11 mouse cellular contexts compared by ENCODE assay signal in the genomic region with DNA sequence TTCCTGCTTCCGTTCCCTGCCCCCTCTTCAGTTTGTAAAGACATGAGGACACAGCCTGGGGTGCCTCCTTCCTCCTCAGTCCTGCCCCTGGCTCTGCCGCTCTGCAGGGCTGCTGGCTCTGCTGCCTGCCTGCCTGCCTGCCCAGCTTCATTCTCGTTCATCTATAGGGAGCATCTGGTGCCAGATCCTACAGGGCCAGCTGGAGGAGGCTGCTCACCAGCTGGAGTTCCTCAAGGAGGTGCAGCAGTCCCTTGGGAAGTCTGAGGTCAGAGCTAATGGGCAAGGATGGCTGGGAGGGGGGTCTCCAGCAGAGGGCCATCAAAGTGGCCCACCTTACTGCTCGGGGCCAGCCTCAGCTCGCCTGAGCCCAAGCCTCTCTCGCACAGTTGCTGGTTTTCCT. TPM values are rescaled to one million over a fixed set of nuclear protein-coding genes. Genes with fewer than 3 reads are reported as not detected.
DNase-seq lines count a peak whose midpoint lies in the region; ATAC-seq and TF ChIP-seq lines count a peak whose summit lies in the region.
"Had no signal": no experiment of that assay in that cellular context is flagged by ENCODE, and none has a peak within 500 bp of the region (broad histone marks: within the 10 kb centered on the region; RNA-seq: fewer than 3 reads in every experiment).

No protein-coding gene starts in this region.

- peak overlapping the region; percentile 1; the same call in 1 of the 2 replicates for H3K4me2 ChIP-seq in lung, embryonic 14.5 days
- H3K4me2 ChIP-seq in hindbrain, postnatal 0 days (ENCODE audit: low read depth, low read length) = no peak overlapping the region
- H3K4me2 ChIP-seq: heart, embryonic 13.5 days had no signal

- H3K4me3 ChIP-seq in lung, embryonic 14.5 days (ENCODE audit: low read depth, low read length) = no peak overlapping the region
- no peak overlapping the region for H3K4me3 ChIP-seq in hindbrain, postnatal 0 days (ENCODE audit: low read length)
- no peak overlapping the region for H3K4me3 ChIP-seq in gastrocnemius, adult 2 months
- H3K4me3 ChIP-seq: heart, embryonic 13.5 days; myocyte had no signal

- H3K9me3 ChIP-seq in lung, embryonic 14.5 days (ENCODE audit: low read depth, low read length) = no peaks in the 10 kb centered on the region
- no peaks in the 10 kb centered on the region for H3K9me3 ChIP-seq in hindbrain, postnatal 0 days (ENCODE audit: low read length)
- H3K9me3 ChIP-seq: heart, embryonic 13.5 days had no signal

- TF ChIP-seq CTCF in lung, embryonic 14.5 days (IDR thresholded peaks at IDR 0.05; ENCODE audit: low read depth) = no peak
- no peak for TF ChIP-seq CTCF in hindbrain, postnatal 0 days (IDR thresholded peaks at IDR 0.05; ENCODE audit: low read depth)
- TF ChIP-seq CTCF in gastrocnemius, adult 2 months (IDR thresholded peaks at IDR 0.05) = no peak

- intact Hi-C loops in heart, postnatal 36 days (cut with DNase I) = no loop called here
- intact Hi-C loops in gastrocnemius, adult 2 months (cut with DNase I) = no loop called here

- peak; percentile 46 for DNase-seq in heart, postnatal 4 days
- no peak for DNase-seq in heart, postnatal 36 days
- peak; percentile 67 for DNase-seq in lung, embryonic 14.5 days
- DNase-seq in lung, adult 18-20 months = no peak
- peak; percentile 12 for DNase-seq in embryo, embryonic 10.5 days (ENCODE audit: low spot score)
- peak; percentile 20 for DNase-seq in hindbrain, postnatal 0 days (ENCODE audit: low spot score)
- no peak for DNase-seq in gastrocnemius, adult 2 months
- DNase-seq: adrenal gland, postnatal 14 days; liver, postnatal 0 days had no signal

- H3K36me3 ChIP-seq in lung, embryonic 14.5 days (ENCODE audit: insufficient read depth) = no peaks in the 10 kb centered on the region
- H3K36me3 ChIP-seq in hindbrain, postnatal 0 days (ENCODE audit: insufficient read depth, low read length) = no peaks in the 10 kb centered on the region
- H3K36me3 ChIP-seq: heart, embryonic 13.5 days had no signal

- WGBS in lung, embryonic 14.5 days = 22% methylated on average over 6 of the region's 6 CpGs
- WGBS in hindbrain, postnatal 0 days = 37% methylated on average over 6 of the region's 6 CpGs

- H3K27me3 ChIP-seq in lung, embryonic 14.5 days (ENCODE audit: insufficient read depth, low read length) = no peaks in the 10 kb centered on the region
- H3K27me3 ChIP-seq in hindbrain, postnatal 0 days (ENCODE audit: insufficient read depth, low read length) = no peaks in the 10 kb centered on the region
- H3K27me3 ChIP-seq: heart, embryonic 13.5 days had no signal

- ATAC-seq in lung, embryonic 14.5 days (ENCODE audit: insufficient read depth) = peak; percentile 76
- 0 out of 2 replicates have a peak, but pooled peaks have one; percentile 43 for ATAC-seq in hindbrain, postnatal 0 days
- ATAC-seq: liver, postnatal 0 days had no signal

- H3K9ac ChIP-seq in lung, embryonic 14.5 days = no peak overlapping the region
- H3K9ac ChIP-seq in hindbrain, postnatal 0 days (replicated peaks; ENCODE audit: low read length) = no peak overlapping the region
- H3K9ac ChIP-seq: heart, embryonic 13.5 days; liver, postnatal 0 days had no signal

- H3K4me1 ChIP-seq in lung, embryonic 14.5 days (ENCODE audit: insufficient read depth) = no peaks in the 10 kb centered on the region
- no peaks in the 10 kb centered on the region for H3K4me1 ChIP-seq in hindbrain, postnatal 0 days (ENCODE audit: insufficient read depth, low read length)

- H3K27ac ChIP-seq in lung, embryonic 14.5 days (ENCODE audit: low read depth) = peak overlapping the region; percentile 7; the same call in 1 of the 2 replicates
- peak overlapping the region; percentile 36; the same call in 1 of the 2 replicates for H3K27ac ChIP-seq in hindbrain, postnatal 0 days
- H3K27ac ChIP-seq in gastrocnemius, adult 2 months = no peak overlapping the region
- H3K27ac ChIP-seq: heart, embryonic 13.5 days had no signal

RNA-seq across cellular contexts. Expression of a gene that starts 13.0 kb away (rescaled TPM):
- total RNA-seq in heart, postnatal 4 days (2021) = under 1 TPM in 1 of 2 experiments, not detected in 1; 0.07 TPM
- not detected for total RNA-seq in heart, postnatal 36 days (2021)
- 0.16 and 0.28 TPM in 2 replicates for polyA plus RNA-seq in lung, embryonic 14.5 days (2014; fragmentation: Nextera tagmentation; extraction: Ambion mirVana)
- 4.7 and 4.9 TPM in 2 replicates for total RNA-seq in hindbrain, postnatal 0 days (2014; rRNA removed)
- polyA plus RNA-seq in hindbrain, postnatal 0 days (2015; fragmentation: Nextera tagmentation; extraction: Ambion mirVana) = 0.90 and 1.1 TPM in 2 replicates
- total RNA-seq in gastrocnemius, adult 2 months (2021) = not detected

RNA-seq across cellular contexts. Expression of a gene that starts 13.1 kb away (rescaled TPM):
- total RNA-seq in heart, postnatal 4 days (2021) = 10 to 100 TPM; 15.2 to 16.0 TPM
- total RNA-seq in heart, postnatal 36 days (2021) = 10 to 100 TPM; 30.2 to 30.6 TPM
- 30.0 and 30.8 TPM in 2 replicates for polyA plus RNA-seq in lung, embryonic 14.5 days (2014; fragmentation: Nextera tagmentation; extraction: Ambion mirVana)
- total RNA-seq in hindbrain, postnatal 0 days (2014; rRNA removed) = 28.1 and 48.4 TPM in 2 replicates
- polyA plus RNA-seq in hindbrain, postnatal 0 days (2015; fragmentation: Nextera tagmentation; extraction: Ambion mirVana) = 20.9 and 21.1 TPM in 2 replicates
- 10 to 100 TPM; 20.5 to 21.4 TPM for total RNA-seq in gastrocnemius, adult 2 months (2021)

RNA-seq across cellular contexts. Expression of a gene that starts 34.0 kb away (rescaled TPM):
- total RNA-seq in heart, postnatal 4 days (2021) = 10 to 100 TPM; 17.4 to 17.7 TPM
- total RNA-seq in heart, postnatal 36 days (2021) = 10 to 100 TPM; 11.1 to 29.3 TPM
- polyA plus RNA-seq in lung, embryonic 14.5 days (2014; fragmentation: Nextera tagmentation; extraction: Ambion mirVana) = 2.2 and 2.7 TPM in 2 replicates
- total RNA-seq in hindbrain, postnatal 0 days (2014; rRNA removed) = 4.5 and 17.4 TPM in 2 replicates
- 2.7 and 3.1 TPM in 2 replicates for polyA plus RNA-seq in hindbrain, postnatal 0 days (2015; fragmentation: Nextera tagmentation; extraction: Ambion mirVana)
- total RNA-seq in gastrocnemius, adult 2 months (2021) = 10 to 100 TPM in 1 of 2 experiments, 1 to 10 TPM in 1; 5.9 to 12.0 TPM

RNA-seq across cellular contexts. Expression of a gene that starts 55.8 kb away (rescaled TPM):
- total RNA-seq in heart, postnatal 4 days (2021) = 10 to 100 TPM; 30.9 to 32.5 TPM
- total RNA-seq in heart, postnatal 36 days (2021) = 10 to 100 TPM; 27.6 to 29.2 TPM
- polyA plus RNA-seq in lung, embryonic 14.5 days (2014; fragmentation: Nextera tagmentation; extraction: Ambion mirVana) = 50.9 and 51.1 TPM in 2 replicates
- total RNA-seq in hindbrain, postnatal 0 days (2014; rRNA removed) = 50.9 and 62.1 TPM in 2 replicates
- polyA plus RNA-seq in hindbrain, postnatal 0 days (2015; fragmentation: Nextera tagmentation; extraction: Ambion mirVana) = 47.3 and 47.5 TPM in 2 replicates
- total RNA-seq in gastrocnemius, adult 2 months (2021) = 10 to 100 TPM; 14.3 to 15.9 TPM

Comparison
In these comparisons a context has a peak if more than half of its experiments do, and no peak if none do; other contexts are left out.
1. DNase-seq: peak in heart, postnatal 4 days (single experiment), lung, embryonic 14.5 days (single experiment), embryo, embryonic 10.5 days (single experiment) and hindbrain, postnatal 0 days (single experiment); none in heart, postnatal 36 days (0 of 2), lung, adult 18-20 months (0 of 2) and gastrocnemius, adult 2 months (single experiment).